Mouse (Mus musculus): ENCODE data around the gene Gm13283. TPM values are rescaled to one million over a fixed set of nuclear protein-coding genes. Genes with fewer than 3 reads are reported as not detected.

Gm13283 gene
- polyA plus RNA-seq (2014; fragmentation: Illumina TruSeq; extraction: RNeasy Lipid Tissue Mini Kit (QIAGEN cat#74804); ENCODE audit: low read depth, low replicate concordance), result not detected

DNA sequence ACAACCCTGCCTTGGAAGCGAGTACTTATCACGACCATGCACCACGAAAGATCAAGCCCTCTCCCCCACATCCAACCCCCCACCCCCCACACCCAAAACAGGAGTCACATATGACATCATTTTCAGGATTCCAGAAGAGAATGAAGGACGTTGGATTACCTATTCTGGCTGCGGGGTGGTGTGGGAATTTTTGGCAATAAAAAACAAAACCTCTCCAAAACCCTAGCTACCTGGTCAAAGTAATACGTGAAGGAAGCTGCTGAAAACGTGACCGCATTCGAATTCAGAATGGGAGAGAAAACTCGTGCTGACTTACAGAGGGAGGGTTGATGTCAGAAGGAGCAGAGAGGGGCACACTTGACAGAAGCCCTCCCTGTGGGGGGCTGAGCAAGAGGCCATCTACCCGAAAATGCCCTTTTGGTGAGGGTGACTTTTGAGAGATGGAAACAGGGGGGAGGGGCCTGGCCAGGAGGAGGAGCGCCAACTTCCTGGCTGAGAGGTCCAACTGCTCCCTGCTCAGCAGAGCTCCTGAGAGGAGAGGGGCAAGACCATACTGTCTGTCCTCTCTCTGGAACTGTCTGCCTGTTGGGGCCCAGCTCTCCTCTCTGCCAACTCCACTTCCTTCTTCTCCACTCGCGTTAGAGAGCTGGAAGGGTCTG lies at the start of gene Gm13283:
TSS of gene Gm13283 (plus strand) at position 510 of the 659 bp plus-strand sequence.

DNA sequence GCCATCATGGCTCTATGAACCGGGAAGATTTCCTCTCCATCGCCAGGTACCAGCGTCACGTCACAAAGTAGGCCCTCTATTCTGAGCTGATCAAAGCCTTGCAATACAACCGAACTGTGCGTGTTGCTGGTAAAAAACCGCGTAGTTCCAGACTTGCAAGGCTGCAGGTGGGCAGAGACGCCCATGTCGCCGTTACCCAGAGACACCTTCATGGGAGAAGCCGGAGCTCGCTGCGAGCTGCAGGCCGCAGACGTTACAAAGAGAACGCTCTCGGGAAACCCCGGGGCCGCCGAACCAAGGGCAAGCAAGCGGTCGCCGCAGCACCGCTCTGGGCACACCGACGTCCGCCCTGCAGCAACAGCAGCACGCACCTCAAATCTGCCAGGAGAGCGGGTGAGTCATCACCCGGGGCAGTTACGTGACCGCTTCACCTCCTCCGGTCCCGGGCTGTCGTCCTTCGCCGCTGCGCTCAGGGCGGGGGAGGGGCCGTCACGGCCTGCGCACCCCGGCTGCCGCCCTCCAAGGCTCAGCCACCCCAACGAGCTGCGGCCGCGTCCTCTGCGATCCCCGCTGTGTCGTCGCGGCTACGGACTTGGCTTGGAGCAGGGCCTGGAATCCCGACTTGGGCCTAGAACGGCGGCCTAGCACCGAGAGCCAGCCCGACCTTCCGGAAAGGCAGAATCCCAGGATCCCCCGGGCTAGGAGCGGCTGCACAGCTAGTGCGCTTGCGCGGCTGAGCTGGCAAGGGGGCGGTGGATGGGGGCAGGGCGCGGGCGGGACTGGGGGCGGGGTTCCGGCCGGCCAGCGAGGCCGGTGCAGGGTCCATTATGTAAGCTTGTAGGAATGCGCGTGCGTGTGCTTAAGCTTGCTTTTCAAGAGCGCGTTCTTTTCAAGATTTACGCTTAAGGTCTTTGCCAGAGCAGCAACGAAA lies 37.9 kb upstream of the Gm13283 start, which contains the start of the genes Gm26566 and Klhl9:
TSS of gene Gm26566 (plus strand) at position 15 of the 931 bp plus-strand sequence.
TSS of gene Klhl9 (minus strand) at position 675 of the 931 bp plus-strand sequence.

DNA sequence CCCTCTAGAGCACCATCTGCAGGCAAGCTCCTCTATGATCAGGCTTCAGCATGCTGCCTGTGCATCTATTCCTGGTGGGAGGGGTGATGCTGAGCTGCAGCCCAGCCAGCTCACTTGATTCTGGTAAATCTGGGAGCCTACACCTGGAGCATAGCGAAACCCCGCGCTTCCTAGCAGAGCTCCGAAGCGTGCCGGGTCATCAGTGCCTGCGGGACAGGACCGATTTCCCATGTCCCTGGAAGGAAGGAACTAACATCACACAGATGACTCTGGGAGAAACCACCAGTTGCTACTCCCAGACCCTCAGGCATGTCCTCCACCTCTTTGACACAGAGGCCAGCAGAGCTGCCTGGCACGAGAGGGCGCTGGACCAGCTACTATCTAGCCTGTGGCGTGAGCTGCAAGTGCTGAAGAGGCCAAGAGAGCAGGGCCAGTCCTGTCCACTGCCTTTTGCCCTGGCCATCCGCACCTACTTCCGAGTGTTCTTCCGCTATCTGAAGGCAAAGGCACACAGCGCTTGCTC lies 5.0 kb upstream of the Gm13283 start, which contains the start of gene Gm13271:
TSS of gene Gm13271 (plus strand) at position 51 of the 523 bp plus-strand sequence.

DNA sequence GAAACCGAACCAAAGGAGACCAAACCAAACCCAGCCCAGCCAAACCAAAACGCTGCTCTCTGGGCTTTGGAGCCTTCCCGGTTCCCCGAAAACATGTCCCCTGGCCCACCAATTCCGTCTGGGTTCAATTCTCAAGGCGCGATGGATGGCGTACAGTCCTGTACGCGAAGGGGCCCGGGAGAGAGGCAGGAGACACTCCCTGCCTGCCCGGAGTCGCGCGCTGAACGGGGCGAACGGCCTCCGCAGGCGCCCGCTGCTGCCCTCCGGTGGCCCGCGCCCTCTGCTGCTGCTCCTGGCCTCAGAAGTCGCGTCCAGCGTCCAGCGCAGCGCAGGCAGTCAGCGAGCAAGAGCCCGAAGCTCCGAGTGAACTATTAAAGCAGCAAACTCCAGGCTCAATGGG lies 13.6 kb downstream of the Gm13283 start, which contains the start of gene Gm13290:
TSS of gene Gm13290 (plus strand) at position 301 of the 400 bp plus-strand sequence.

DNA sequence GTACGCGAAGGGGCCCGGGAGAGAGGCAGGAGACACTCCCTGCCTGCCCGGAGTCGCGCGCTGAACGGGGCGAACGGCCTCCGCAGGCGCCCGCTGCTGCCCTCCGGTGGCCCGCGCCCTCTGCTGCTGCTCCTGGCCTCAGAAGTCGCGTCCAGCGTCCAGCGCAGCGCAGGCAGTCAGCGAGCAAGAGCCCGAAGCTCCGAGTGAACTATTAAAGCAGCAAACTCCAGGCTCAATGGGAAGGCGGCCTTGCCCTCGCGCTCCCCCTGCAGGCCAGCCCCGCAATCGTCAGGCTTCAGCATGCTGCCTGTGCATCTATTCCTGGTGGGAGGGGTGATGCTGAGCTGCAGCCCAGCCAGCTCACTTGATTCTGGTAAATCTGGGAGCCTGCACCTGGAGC lies 16.7 kb downstream of the Gm13283 start, which contains the start of gene Gm13289:
TSS of gene Gm13289 (plus strand) at position 301 of the 400 bp plus-strand sequence.

DNA sequence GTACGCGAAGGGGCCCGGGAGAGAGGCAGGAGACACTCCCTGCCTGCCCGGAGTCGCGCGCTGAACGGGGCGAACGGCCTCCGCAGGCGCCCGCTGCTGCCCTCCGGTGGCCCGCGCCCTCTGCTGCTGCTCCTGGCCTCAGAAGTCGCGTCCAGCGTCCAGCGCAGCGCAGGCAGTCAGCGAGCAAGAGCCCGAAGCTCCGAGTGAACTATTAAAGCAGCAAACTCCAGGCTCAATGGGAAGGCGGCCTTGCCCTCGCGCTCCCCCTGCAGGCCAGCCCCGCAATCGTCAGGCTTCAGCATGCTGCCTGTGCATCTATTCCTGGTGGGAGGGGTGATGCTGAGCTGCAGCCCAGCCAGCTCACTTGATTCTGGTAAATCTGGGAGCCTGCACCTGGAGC lies 19.6 kb downstream of the Gm13283 start, which contains the start of gene Gm13272:
TSS of gene Gm13272 (plus strand) at position 301 of the 400 bp plus-strand sequence.

DNA sequence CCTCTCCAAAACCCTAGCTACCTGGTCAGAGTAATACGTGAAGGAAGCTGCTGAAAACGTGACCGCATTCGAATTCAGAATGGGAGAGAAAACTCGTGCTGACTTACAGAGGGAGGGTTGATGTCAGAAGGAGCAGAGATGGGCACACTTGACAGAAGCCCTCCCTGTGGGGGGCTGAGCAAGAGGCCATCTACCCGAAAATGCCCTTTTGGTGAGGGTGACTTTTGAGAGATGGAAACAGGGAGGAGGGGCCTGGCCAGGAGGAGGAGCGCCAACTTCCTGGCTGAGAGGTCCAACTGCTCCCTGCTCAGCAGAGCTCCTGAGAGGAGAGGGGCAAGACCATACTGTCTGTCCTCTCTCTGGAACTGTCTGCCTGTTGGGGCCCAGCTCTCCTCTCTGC lies 21.9 kb downstream of the Gm13283 start, which contains the start of gene Ifnz:
TSS of gene Ifnz (plus strand) at position 301 of the 400 bp plus-strand sequence.

DNA sequence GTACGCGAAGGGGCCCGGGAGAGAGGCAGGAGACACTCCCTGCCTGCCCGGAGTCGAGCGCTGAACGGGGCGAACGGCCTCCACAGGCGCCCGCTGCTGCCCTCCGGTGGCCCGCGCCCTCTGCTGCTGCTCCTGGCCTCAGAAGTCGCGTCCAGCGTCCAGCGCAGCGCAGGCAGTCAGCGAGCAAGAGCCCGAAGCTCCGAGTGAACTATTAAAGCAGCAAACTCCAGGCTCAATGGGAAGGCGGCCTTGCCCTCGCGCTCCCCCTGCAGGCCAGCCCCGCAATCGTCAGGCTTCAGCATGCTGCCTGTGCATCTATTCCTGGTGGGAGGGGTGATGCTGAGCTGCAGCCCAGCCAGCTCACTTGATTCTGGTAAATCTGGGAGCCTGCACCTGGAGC lies 25.5 kb downstream of the Gm13283 start, which contains the start of gene Gm13276:
TSS of gene Gm13276 (plus strand) at position 301 of the 400 bp plus-strand sequence.

DNA sequence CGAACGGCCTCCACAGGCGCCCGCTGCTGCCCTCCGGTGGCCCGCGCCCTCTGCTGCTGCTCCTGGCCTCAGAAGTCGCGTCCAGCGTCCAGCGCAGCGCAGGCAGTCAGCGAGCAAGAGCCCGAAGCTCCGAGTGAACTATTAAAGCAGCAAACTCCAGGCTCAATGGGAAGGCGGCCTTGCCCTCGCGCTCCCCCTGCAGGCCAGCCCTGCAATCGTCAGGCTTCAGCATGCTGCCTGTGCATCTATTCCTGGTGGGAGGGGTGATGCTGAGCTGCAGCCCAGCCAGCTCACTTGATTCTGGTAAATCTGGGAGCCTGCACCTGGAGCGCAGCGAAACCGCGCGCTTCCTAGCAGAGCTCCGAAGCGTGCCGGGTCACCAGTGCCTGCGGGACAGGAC lies 28.5 kb downstream of the Gm13283 start, which contains the start of gene Gm13277:
TSS of gene Gm13277 (plus strand) at position 231 of the 400 bp plus-strand sequence.

DNA sequence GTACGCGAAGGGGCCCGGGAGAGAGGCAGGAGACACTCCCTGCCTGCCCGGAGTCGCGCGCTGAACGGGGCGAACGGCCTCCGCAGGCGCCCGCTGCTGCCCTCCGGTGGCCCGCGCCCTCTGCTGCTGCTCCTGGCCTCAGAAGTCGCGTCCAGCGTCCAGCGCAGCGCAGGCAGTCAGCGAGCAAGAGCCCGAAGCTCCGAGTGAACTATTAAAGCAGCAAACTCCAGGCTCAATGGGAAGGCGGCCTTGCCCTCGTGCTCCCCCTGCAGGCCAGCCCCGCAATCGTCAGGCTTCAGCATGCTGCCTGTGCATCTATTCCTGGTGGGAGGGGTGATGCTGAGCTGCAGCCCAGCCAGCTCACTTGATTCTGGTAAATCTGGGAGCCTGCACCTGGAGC lies 31.3 kb downstream of the Gm13283 start, which contains the start of gene Gm13278:
TSS of gene Gm13278 (plus strand) at position 301 of the 400 bp plus-strand sequence.

DNA sequence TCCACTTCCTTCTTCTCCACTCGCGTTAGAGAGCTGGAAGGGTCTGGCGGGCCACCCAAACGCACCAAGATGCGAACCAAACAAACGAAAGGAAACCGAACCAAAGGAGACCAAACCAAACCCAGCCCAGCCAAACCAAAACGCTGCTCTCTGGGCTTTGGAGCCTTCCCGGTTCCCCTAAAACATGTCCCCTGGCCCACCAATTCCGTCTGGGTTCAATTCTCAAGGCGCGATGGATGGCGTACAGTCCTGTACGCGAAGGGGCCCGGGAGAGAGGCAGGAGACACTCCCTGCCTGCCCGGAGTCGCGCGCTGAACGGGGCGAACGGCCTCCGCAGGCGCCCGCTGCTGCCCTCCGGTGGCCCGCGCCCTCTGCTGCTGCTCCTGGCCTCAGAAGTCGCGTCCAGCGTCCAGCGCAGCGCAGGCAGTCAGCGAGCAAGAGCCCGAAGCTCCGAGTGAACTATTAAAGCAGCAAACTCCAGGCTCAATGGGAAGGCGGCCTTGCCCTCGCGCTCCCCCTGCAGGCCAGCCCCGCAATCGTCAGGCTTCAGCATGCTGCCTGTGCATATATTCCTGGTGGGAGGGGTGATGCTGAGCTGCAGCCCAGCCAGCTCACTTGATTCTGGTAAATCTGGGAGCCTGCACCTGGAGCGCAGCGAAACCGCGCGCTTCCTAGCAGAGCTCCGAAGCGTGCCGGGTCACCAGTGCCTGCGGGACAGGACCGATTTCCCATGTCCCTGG lies 34.2 kb downstream of the Gm13283 start, which contains the start of gene Gm13275:
TSS of gene Gm13275 (plus strand) at position 552 of the 740 bp plus-strand sequence.

DNA sequence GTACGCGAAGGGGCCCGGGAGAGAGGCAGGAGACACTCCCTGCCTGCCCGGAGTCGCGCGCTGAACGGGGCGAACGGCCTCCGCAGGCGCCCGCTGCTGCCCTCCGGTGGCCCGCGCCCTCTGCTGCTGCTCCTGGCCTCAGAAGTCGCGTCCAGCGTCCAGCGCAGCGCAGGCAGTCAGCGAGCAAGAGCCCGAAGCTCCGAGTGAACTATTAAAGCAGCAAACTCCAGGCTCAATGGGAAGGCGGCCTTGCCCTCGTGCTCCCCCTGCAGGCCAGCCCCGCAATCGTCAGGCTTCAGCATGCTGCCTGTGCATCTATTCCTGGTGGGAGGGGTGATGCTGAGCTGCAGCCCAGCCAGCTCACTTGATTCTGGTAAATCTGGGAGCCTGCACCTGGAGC lies 37.2 kb downstream of the Gm13283 start, which contains the start of gene Gm13279:
TSS of gene Gm13279 (plus strand) at position 301 of the 400 bp plus-strand sequence.

DNA sequence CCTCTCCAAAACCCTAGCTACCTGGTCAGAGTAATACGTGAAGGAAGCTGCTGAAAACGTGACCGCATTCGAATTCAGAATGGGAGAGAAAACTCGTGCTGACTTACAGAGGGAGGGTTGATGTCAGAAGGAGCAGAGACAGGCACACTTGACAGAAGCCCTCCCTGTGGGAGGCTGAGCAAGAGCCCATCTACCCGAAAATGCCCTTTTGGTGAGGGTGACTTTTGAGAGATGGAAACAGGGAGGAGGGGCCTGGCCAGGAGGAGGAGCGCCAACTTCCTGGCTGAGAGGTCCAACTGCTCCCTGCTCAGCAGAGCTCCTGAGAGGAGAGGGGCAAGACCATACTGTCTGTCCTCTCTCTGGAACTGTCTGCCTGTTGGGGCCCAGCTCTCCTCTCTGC lies 39.4 kb downstream of the Gm13283 start, which contains the start of gene Gm13285:
TSS of gene Gm13285 (plus strand) at position 301 of the 400 bp plus-strand sequence.

DNA sequence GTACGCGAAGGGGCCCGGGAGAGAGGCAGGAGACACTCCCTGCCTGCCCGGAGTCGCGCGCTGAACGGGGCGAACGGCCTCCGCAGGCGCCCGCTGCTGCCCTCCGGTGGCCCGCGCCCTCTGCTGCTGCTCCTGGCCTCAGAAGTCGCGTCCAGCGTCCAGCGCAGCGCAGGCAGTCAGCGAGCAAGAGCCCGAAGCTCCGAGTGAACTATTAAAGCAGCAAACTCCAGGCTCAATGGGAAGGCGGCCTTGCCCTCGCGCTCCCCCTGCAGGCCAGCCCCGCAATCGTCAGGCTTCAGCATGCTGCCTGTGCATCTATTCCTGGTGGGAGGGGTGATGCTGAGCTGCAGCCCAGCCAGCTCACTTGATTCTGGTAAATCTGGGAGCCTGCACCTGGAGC lies 43.0 kb downstream of the Gm13283 start, which contains the start of gene Gm13287:
TSS of gene Gm13287 (plus strand) at position 301 of the 400 bp plus-strand sequence.

DNA sequence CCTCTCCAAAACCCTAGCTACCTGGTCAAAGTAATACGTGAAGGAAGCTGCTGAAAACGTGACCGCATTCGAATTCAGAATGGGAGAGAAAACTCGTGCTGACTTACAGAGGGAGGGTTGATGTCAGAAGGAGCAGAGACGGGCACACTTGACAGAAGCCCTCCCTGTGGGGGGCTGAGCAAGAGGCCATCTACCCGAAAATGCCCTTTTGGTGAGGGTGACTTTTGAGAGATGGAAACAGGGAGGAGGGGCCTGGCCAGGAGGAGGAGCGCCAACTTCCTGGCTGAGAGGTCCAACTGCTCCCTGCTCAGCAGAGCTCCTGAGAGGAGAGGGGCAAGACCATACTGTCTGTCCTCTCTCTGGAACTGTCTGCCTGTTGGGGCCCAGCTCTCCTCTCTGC lies 45.3 kb downstream of the Gm13283 start, which contains the start of gene Gm13288:
TSS of gene Gm13288 (plus strand) at position 301 of the 400 bp plus-strand sequence.

Other genes starting within 250 kb of the Gm13283 start
- not detected for gene Ifnb1, start 237.3 kb upstream of the Gm13283 start, polyA plus RNA-seq (2014; fragmentation: Illumina TruSeq; extraction: RNeasy Lipid Tissue Mini Kit (QIAGEN cat#74804); ENCODE audit: low read depth, low replicate concordance)
- not detected for gene Ifna15, start 201.9 kb upstream of the Gm13283 start, polyA plus RNA-seq (2014; fragmentation: Illumina TruSeq; extraction: RNeasy Lipid Tissue Mini Kit (QIAGEN cat#74804); ENCODE audit: low read depth, low replicate concordance)
- not detected for gene Ifna14, start 188.3 kb upstream of the Gm13283 start, polyA plus RNA-seq (2014; fragmentation: Illumina TruSeq; extraction: RNeasy Lipid Tissue Mini Kit (QIAGEN cat#74804); ENCODE audit: low read depth, low replicate concordance)
- gene Ifna9, start 167.7 kb upstream of the Gm13283 start, polyA plus RNA-seq (2014; fragmentation: Illumina TruSeq; extraction: RNeasy Lipid Tissue Mini Kit (QIAGEN cat#74804); ENCODE audit: low read depth, low replicate concordance), result not detected
- not detected for gene Ifna12, start 156.7 kb upstream of the Gm13283 start, polyA plus RNA-seq (2014; fragmentation: Illumina TruSeq; extraction: RNeasy Lipid Tissue Mini Kit (QIAGEN cat#74804); ENCODE audit: low read depth, low replicate concordance)
- not detected for gene C87499, start 125.7 kb upstream of the Gm13283 start, polyA plus RNA-seq (2014; fragmentation: Illumina TruSeq; extraction: RNeasy Lipid Tissue Mini Kit (QIAGEN cat#74804); ENCODE audit: low read depth, low replicate concordance)
- not detected for gene Ifna13, start 115.7 kb upstream of the Gm13283 start, polyA plus RNA-seq (2014; fragmentation: Illumina TruSeq; extraction: RNeasy Lipid Tissue Mini Kit (QIAGEN cat#74804); ENCODE audit: low read depth, low replicate concordance)
- not detected for gene Ifna16, start 83.2 kb upstream of the Gm13283 start, polyA plus RNA-seq (2014; fragmentation: Illumina TruSeq; extraction: RNeasy Lipid Tissue Mini Kit (QIAGEN cat#74804); ENCODE audit: low read depth, low replicate concordance)
- not detected for gene Ifna2, start 76.2 kb upstream of the Gm13283 start, polyA plus RNA-seq (2014; fragmentation: Illumina TruSeq; extraction: RNeasy Lipid Tissue Mini Kit (QIAGEN cat#74804); ENCODE audit: low read depth, low replicate concordance)
- gene Ifnab, start 68.8 kb upstream of the Gm13283 start, polyA plus RNA-seq (2014; fragmentation: Illumina TruSeq; extraction: RNeasy Lipid Tissue Mini Kit (QIAGEN cat#74804); ENCODE audit: low read depth, low replicate concordance), result not detected
- gene Gm26566, start 38.3 kb upstream of the Gm13283 start, polyA plus RNA-seq (2014; fragmentation: Illumina TruSeq; extraction: RNeasy Lipid Tissue Mini Kit (QIAGEN cat#74804); ENCODE audit: low read depth, low replicate concordance), result not detected
- 58.1 TPM for gene Klhl9, start 37.7 kb upstream of the Gm13283 start, polyA plus RNA-seq (2014; fragmentation: Illumina TruSeq; extraction: RNeasy Lipid Tissue Mini Kit (QIAGEN cat#74804); ENCODE audit: low read depth, low replicate concordance)
- not detected for gene Gm13271, start 5.3 kb upstream of the Gm13283 start, polyA plus RNA-seq (2014; fragmentation: Illumina TruSeq; extraction: RNeasy Lipid Tissue Mini Kit (QIAGEN cat#74804); ENCODE audit: low read depth, low replicate concordance)
- not detected for gene Gm13290, start 13.7 kb downstream of the Gm13283 start, polyA plus RNA-seq (2014; fragmentation: Illumina TruSeq; extraction: RNeasy Lipid Tissue Mini Kit (QIAGEN cat#74804); ENCODE audit: low read depth, low replicate concordance)
- gene Gm13289, start 16.8 kb downstream of the Gm13283 start, polyA plus RNA-seq (2014; fragmentation: Illumina TruSeq; extraction: RNeasy Lipid Tissue Mini Kit (QIAGEN cat#74804); ENCODE audit: low read depth, low replicate concordance), result not detected
- gene Gm13272, start 19.7 kb downstream of the Gm13283 start, polyA plus RNA-seq (2014; fragmentation: Illumina TruSeq; extraction: RNeasy Lipid Tissue Mini Kit (QIAGEN cat#74804); ENCODE audit: low read depth, low replicate concordance), result not detected
- not detected for gene Ifnz, start 22.0 kb downstream of the Gm13283 start, polyA plus RNA-seq (2014; fragmentation: Illumina TruSeq; extraction: RNeasy Lipid Tissue Mini Kit (QIAGEN cat#74804); ENCODE audit: low read depth, low replicate concordance)
- not detected for gene Gm13276, start 25.6 kb downstream of the Gm13283 start, polyA plus RNA-seq (2014; fragmentation: Illumina TruSeq; extraction: RNeasy Lipid Tissue Mini Kit (QIAGEN cat#74804); ENCODE audit: low read depth, low replicate concordance)
- gene Gm13277, start 28.5 kb downstream of the Gm13283 start, polyA plus RNA-seq (2014; fragmentation: Illumina TruSeq; extraction: RNeasy Lipid Tissue Mini Kit (QIAGEN cat#74804); ENCODE audit: low read depth, low replicate concordance), result not detected
- not detected for gene Gm13278, start 31.4 kb downstream of the Gm13283 start, polyA plus RNA-seq (2014; fragmentation: Illumina TruSeq; extraction: RNeasy Lipid Tissue Mini Kit (QIAGEN cat#74804); ENCODE audit: low read depth, low replicate concordance)
- not detected for gene Gm13275, start 34.4 kb downstream of the Gm13283 start, polyA plus RNA-seq (2014; fragmentation: Illumina TruSeq; extraction: RNeasy Lipid Tissue Mini Kit (QIAGEN cat#74804); ENCODE audit: low read depth, low replicate concordance)
- gene Gm13279, start 37.3 kb downstream of the Gm13283 start, polyA plus RNA-seq (2014; fragmentation: Illumina TruSeq; extraction: RNeasy Lipid Tissue Mini Kit (QIAGEN cat#74804); ENCODE audit: low read depth, low replicate concordance), result not detected
- not detected for gene Gm13285, start 39.5 kb downstream of the Gm13283 start, polyA plus RNA-seq (2014; fragmentation: Illumina TruSeq; extraction: RNeasy Lipid Tissue Mini Kit (QIAGEN cat#74804); ENCODE audit: low read depth, low replicate concordance)
- not detected for gene Gm13287, start 43.1 kb downstream of the Gm13283 start, polyA plus RNA-seq (2014; fragmentation: Illumina TruSeq; extraction: RNeasy Lipid Tissue Mini Kit (QIAGEN cat#74804); ENCODE audit: low read depth, low replicate concordance)
- gene Gm13288, start 45.4 kb downstream of the Gm13283 start, polyA plus RNA-seq (2014; fragmentation: Illumina TruSeq; extraction: RNeasy Lipid Tissue Mini Kit (QIAGEN cat#74804); ENCODE audit: low read depth, low replicate concordance), result not detected
- not detected for gene Ifna7, start 56.1 kb downstream of the Gm13283 start, polyA plus RNA-seq (2014; fragmentation: Illumina TruSeq; extraction: RNeasy Lipid Tissue Mini Kit (QIAGEN cat#74804); ENCODE audit: low read depth, low replicate concordance)
- gene Ifna11, start 59.8 kb downstream of the Gm13283 start, polyA plus RNA-seq (2014; fragmentation: Illumina TruSeq; extraction: RNeasy Lipid Tissue Mini Kit (QIAGEN cat#74804); ENCODE audit: low read depth, low replicate concordance), result not detected
- gene Ifna6, start 67.3 kb downstream of the Gm13283 start, polyA plus RNA-seq (2014; fragmentation: Illumina TruSeq; extraction: RNeasy Lipid Tissue Mini Kit (QIAGEN cat#74804); ENCODE audit: low read depth, low replicate concordance), result not detected
- gene Ifna5, start 75.4 kb downstream of the Gm13283 start, polyA plus RNA-seq (2014; fragmentation: Illumina TruSeq; extraction: RNeasy Lipid Tissue Mini Kit (QIAGEN cat#74804); ENCODE audit: low read depth, low replicate concordance), result not detected
- gene Ifna4, start 81.7 kb downstream of the Gm13283 start, polyA plus RNA-seq (2014; fragmentation: Illumina TruSeq; extraction: RNeasy Lipid Tissue Mini Kit (QIAGEN cat#74804); ENCODE audit: low read depth, low replicate concordance), result not detected
- not detected for gene Ifna1, start 90.0 kb downstream of the Gm13283 start, polyA plus RNA-seq (2014; fragmentation: Illumina TruSeq; extraction: RNeasy Lipid Tissue Mini Kit (QIAGEN cat#74804); ENCODE audit: low read depth, low replicate concordance)
- gene Ifne, start 120.1 kb downstream of the Gm13283 start, polyA plus RNA-seq (2014; fragmentation: Illumina TruSeq; extraction: RNeasy Lipid Tissue Mini Kit (QIAGEN cat#74804); ENCODE audit: low read depth, low replicate concordance), result not detected